Mouse (Mus musculus): ENCODE data around the gene Scrn3. TPM values are rescaled to one million over a fixed set of nuclear protein-coding genes. Genes with fewer than 3 reads are reported as not detected.

Gene Scrn3
- polyA plus RNA-seq, 1 experiment, result 2.9 TPM

DNA sequence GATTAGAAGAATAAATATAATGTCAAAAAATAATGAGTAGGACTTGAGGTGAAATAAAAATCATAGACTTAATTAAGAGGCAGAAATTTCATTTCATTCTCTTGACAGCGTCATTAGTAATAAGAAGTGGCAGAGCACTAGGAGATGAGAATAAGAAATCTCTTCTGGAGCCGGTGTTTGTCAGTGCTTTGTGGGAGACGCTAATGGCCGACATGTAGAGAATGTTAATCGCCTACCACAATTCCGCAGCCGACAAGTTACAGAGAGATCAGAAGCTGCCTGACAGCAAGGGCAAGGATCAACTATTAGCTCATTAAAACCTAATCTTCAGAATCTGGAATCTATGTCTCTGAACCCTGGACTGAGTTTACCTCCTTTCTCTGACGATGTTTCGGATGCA, 35.4 kb downstream of the Scrn3 start:
- WGBS, result 97% methylated on average over 9 of the region's 9 CpGs
- H3K4me1 ChIP-seq (replicated peaks; ENCODE audit: control insufficient read depth, insufficient read depth, low read length), result no peaks in the 10 kb centered on the region
- H3K27ac ChIP-seq (ENCODE audit: control insufficient read depth, insufficient read depth, low read length), result no peak overlapping the region
- no peak for DNase-seq
- H3K4me3 ChIP-seq (ENCODE audit: control insufficient read depth, insufficient read depth, low read length), result no peak overlapping the region
- H3K27me3 ChIP-seq (ENCODE audit: control insufficient read depth, insufficient read depth, low read length), result no peaks in the 10 kb centered on the region
- no peaks in the 10 kb centered on the region for H3K36me3 ChIP-seq (ENCODE audit: control insufficient read depth, insufficient read depth, low read length)
- TF ChIP-seq CTCF (IDR thresholded peaks at IDR 0.05; ENCODE audit: borderline replicate concordance, control insufficient read depth, extremely low read depth, insufficient read depth, low read length, poor library complexity), result no peak
- no peak for TF ChIP-seq POLR2A (IDR thresholded peaks at IDR 0.05; ENCODE audit: control insufficient read depth, extremely low read depth, insufficient read depth, low read length, poor library complexity)

DNA sequence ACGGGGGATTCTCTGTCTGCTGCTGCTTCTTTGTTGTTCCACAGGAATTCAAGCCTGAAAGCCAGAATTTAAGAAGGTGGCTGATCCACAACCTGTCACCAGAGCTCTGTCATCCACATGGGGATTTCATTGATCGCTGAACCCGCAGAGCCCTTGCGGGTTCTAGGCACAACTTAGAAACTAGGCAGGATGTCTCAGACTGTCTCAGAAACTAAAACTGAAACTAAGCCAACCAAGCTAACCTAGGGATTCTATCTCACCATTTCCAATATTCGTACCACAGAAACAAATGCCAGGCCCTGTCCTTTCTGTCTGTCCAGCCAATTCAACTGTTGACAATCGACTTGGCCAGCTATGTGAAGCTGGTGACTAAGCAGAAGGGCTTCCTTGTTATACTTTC, 35.8 kb downstream of the Scrn3 start:
- no peaks in the 10 kb centered on the region for H3K4me1 ChIP-seq (replicated peaks; ENCODE audit: control insufficient read depth, insufficient read depth, low read length)
- H3K27me3 ChIP-seq (ENCODE audit: control insufficient read depth, insufficient read depth, low read length), result no peaks in the 10 kb centered on the region
- TF ChIP-seq CTCF (IDR thresholded peaks at IDR 0.05; ENCODE audit: borderline replicate concordance, control insufficient read depth, extremely low read depth, insufficient read depth, low read length, poor library complexity) (no peak), POLR2A (IDR thresholded peaks at IDR 0.05; ENCODE audit: control insufficient read depth, extremely low read depth, insufficient read depth, low read length, poor library complexity) (no peak)
- no peak overlapping the region for H3K4me3 ChIP-seq (ENCODE audit: control insufficient read depth, insufficient read depth, low read length)
- no peaks in the 10 kb centered on the region for H3K36me3 ChIP-seq (ENCODE audit: control insufficient read depth, insufficient read depth, low read length)
- WGBS, result 95% methylated on average over 6 of the region's 6 CpGs
- H3K27ac ChIP-seq (ENCODE audit: control insufficient read depth, insufficient read depth, low read length), result no peak overlapping the region
- DNase-seq, result no peak

DNA sequence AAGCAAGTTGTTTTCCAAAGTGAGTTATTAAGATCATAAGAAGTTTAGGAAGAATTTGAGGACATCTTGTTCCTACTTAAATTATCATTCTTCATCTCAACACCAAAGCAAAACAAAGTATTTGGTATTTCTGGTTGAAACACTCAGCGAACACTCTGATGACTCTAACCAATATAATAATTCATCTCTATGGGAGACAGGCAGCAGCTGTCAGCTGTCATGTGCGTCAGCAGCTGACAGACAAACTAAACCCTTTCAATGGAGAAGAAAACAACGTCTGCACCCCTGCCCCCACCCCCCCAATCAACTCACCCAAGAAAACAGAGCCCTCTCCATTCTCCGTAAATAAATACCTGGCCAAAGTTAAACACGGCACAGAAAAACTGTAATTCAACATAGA, 39.1 kb downstream of the Scrn3 start:
- H3K4me3 ChIP-seq (ENCODE audit: control insufficient read depth, insufficient read depth, low read length), result no peak overlapping the region
- 74% methylated on average over 5 of the region's 5 CpGs for WGBS
- H3K36me3 ChIP-seq (ENCODE audit: control insufficient read depth, insufficient read depth, low read length), result no peaks in the 10 kb centered on the region
- DNase-seq, result no peak
- H3K27ac ChIP-seq (ENCODE audit: control insufficient read depth, insufficient read depth, low read length), result no peak overlapping the region
- H3K4me1 ChIP-seq (replicated peaks; ENCODE audit: control insufficient read depth, insufficient read depth, low read length), result no peaks in the 10 kb centered on the region
- H3K27me3 ChIP-seq (ENCODE audit: control insufficient read depth, insufficient read depth, low read length), result no peaks in the 10 kb centered on the region
- TF ChIP-seq CTCF (IDR thresholded peaks at IDR 0.05; ENCODE audit: borderline replicate concordance, control insufficient read depth, extremely low read depth, insufficient read depth, low read length, poor library complexity) (no peak), POLR2A (IDR thresholded peaks at IDR 0.05; ENCODE audit: control insufficient read depth, extremely low read depth, insufficient read depth, low read length, poor library complexity) (no peak)

DNA sequence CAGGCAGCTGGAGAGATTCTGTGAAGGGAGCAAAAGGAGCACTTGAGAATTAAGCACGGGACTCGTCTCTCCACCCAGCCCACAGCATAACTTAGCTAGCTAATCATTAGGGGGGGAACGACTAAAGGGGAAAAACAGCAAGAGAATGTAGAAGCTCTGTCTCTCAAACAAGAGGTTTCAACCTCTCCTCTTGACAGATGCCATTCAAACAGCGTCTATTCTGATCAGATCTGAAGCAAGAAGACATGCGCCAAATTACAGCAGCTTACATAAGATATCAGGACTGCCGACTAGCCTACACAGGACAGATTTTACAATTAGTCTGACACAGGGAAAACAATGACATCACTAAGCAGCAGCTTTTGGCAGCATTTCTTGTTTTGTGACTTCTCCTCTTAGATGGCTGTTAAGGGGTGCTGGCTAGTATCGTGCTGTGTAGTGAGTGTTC, 39.5 kb downstream of the Scrn3 start:
- Histone ChIP-seq H3K27ac (ENCODE audit: control insufficient read depth, insufficient read depth, low read length) (no peak overlapping the region), H3K27me3 (ENCODE audit: control insufficient read depth, insufficient read depth, low read length) (no peaks in the 10 kb centered on the region), H3K4me3 (ENCODE audit: control insufficient read depth, insufficient read depth, low read length) (no peak overlapping the region), H3K36me3 (ENCODE audit: control insufficient read depth, insufficient read depth, low read length) (no peaks in the 10 kb centered on the region), H3K4me1 (replicated peaks; ENCODE audit: control insufficient read depth, insufficient read depth, low read length) (no peaks in the 10 kb centered on the region)
- no peak for DNase-seq
- TF ChIP-seq POLR2A (IDR thresholded peaks at IDR 0.05; ENCODE audit: control insufficient read depth, extremely low read depth, insufficient read depth, low read length, poor library complexity) (no peak), CTCF (IDR thresholded peaks at IDR 0.05; ENCODE audit: borderline replicate concordance, control insufficient read depth, extremely low read depth, insufficient read depth, low read length, poor library complexity) (no peak)
- 89% methylated on average over 7 of the region's 7 CpGs for WGBS

DNA sequence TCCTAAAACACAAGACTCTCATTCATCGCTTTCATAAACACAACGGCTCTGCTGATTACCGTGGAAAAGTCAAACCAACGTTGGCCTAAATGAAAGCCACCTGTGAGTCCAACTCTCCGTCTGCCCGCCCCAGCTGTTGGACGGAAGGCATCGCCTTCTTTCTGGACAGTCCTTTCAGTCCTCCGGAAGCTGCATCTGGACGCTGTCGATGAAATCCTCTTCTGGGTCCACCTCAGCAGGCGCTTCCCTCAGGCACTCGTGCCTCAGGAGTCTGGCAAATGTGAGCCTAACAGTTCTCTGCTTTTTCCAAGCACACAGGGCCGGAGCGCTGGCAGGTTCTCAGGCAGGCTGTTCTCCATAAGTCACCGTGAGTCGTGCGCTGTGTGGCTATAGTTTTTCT, 44.6 kb downstream of the Scrn3 start:
- 93% methylated on average over 18 of the region's 18 CpGs for WGBS

DNA sequence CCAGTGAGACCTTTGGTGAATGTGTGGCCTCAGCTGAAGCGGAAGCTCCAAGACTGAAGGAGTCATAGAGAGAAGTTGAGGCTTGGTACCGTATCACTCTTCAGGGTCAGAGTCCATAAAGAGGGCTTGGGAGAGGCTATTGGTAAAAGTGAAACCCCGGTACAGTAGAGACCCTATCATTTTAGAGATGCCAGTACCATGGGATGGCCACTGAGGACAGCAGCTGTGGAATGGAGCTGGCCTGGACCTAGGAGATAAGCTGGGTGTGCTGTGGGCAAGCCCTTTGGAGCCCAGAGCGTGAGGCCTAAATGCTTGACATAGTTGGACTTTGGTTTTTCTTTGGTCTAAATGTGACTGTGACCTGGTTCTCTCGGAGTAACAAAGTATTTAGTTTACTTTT, 47.5 kb downstream of the Scrn3 start:
- TF ChIP-seq POLR2A (IDR thresholded peaks at IDR 0.05; ENCODE audit: control insufficient read depth, extremely low read depth, insufficient read depth, low read length, poor library complexity) (no peak), CTCF (IDR thresholded peaks at IDR 0.05; ENCODE audit: borderline replicate concordance, control insufficient read depth, extremely low read depth, insufficient read depth, low read length, poor library complexity) (no peak)
- WGBS, result 95% methylated on average over 5 of the region's 5 CpGs
- no peaks in the 10 kb centered on the region for H3K4me1 ChIP-seq (replicated peaks; ENCODE audit: control insufficient read depth, insufficient read depth, low read length)
- H3K27me3 ChIP-seq (ENCODE audit: control insufficient read depth, insufficient read depth, low read length), result no peaks in the 10 kb centered on the region
- H3K36me3 ChIP-seq (ENCODE audit: control insufficient read depth, insufficient read depth, low read length), result no peaks in the 10 kb centered on the region
- no peak overlapping the region for H3K4me3 ChIP-seq (ENCODE audit: control insufficient read depth, insufficient read depth, low read length)
- H3K27ac ChIP-seq (ENCODE audit: control insufficient read depth, insufficient read depth, low read length), result no peak overlapping the region
- DNase-seq, result no peak

More for the DNA sequence above, 44.6 kb downstream of the Scrn3 start:
- Histone ChIP-seq H3K27ac (ENCODE audit: control insufficient read depth, insufficient read depth, low read length) (no peak overlapping the region), H3K4me1 (replicated peaks; ENCODE audit: control insufficient read depth, insufficient read depth, low read length) (no peaks in the 10 kb centered on the region), H3K4me3 (ENCODE audit: control insufficient read depth, insufficient read depth, low read length) (no peak overlapping the region), H3K27me3 (ENCODE audit: control insufficient read depth, insufficient read depth, low read length) (no peaks in the 10 kb centered on the region), H3K36me3 (ENCODE audit: control insufficient read depth, insufficient read depth, low read length) (no peaks in the 10 kb centered on the region)
- DNase-seq, result no peak
- TF ChIP-seq CTCF (IDR thresholded peaks at IDR 0.05; ENCODE audit: borderline replicate concordance, control insufficient read depth, extremely low read depth, insufficient read depth, low read length, poor library complexity) (no peak), POLR2A (IDR thresholded peaks at IDR 0.05; ENCODE audit: control insufficient read depth, extremely low read depth, insufficient read depth, low read length, poor library complexity) (no peak)

DNA sequence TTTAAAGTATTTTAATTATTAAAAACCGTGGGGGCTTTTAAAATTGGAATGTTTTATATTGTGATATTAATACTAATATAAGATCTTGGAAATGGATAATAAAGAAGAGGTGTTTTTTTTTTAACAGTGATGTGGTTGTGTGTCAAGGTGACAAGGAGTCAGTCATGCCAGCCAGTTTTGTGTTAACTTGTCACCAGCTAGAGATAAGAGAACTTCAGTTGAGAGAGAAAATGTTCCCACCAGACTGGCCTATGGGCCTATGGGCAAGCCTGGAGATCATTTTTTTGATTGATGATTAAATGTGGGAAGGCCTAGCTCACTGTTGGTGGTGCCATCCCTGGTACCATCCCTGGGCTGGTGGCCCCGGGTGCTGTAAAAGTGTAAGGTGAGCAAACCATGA, 48.1 kb downstream of the Scrn3 start:
- Histone ChIP-seq H3K36me3 (ENCODE audit: control insufficient read depth, insufficient read depth, low read length) (no peaks in the 10 kb centered on the region), H3K4me1 (replicated peaks; ENCODE audit: control insufficient read depth, insufficient read depth, low read length) (no peaks in the 10 kb centered on the region), H3K4me3 (ENCODE audit: control insufficient read depth, insufficient read depth, low read length) (no peak overlapping the region), H3K27me3 (ENCODE audit: control insufficient read depth, insufficient read depth, low read length) (no peaks in the 10 kb centered on the region), H3K27ac (ENCODE audit: control insufficient read depth, insufficient read depth, low read length) (no peak overlapping the region)
- 95% methylated on average over 2 of the region's 2 CpGs for WGBS
- no peak for DNase-seq
- TF ChIP-seq CTCF (IDR thresholded peaks at IDR 0.05; ENCODE audit: borderline replicate concordance, control insufficient read depth, extremely low read depth, insufficient read depth, low read length, poor library complexity), result no peak
- no peak for TF ChIP-seq POLR2A (IDR thresholded peaks at IDR 0.05; ENCODE audit: control insufficient read depth, extremely low read depth, insufficient read depth, low read length, poor library complexity)

Data from thymus, adult 2 months (tissue).